Mouse (Mus musculus): Measurements from ENCODE around the gene Slc2a1.

Gene Slc2a1

GRCm38 (mm10) chr4:119108495-119109408, at the start of gene Slc2a1:
TSS of gene Slc2a1 (plus strand) at chr4:119108711.
- no peak for DNase-seq (ENCODE audit: extremely low read depth, low read depth, low spot score)

GRCm38 (mm10) chr4:119066791-119067190, 41.7 kb upstream of the Slc2a1 start:
- DNase-seq (ENCODE audit: extremely low read depth, low read depth, low spot score): no peak

GRCm38 (mm10) chr4:119067204-119067603, 41.3 kb upstream of the Slc2a1 start:
- peak; percentile 86 for DNase-seq (ENCODE audit: extremely low read depth, low read depth, low spot score)

- DNase-seq (ENCODE audit: extremely low read depth, low read depth, low spot score): no peak
Measured at GRCm38 (mm10) chr4:119068918-119069317, 39.6 kb upstream of the Slc2a1 start.

GRCm38 (mm10) chr4:119070181-119070580, 38.3 kb upstream of the Slc2a1 start:
- DNase-seq (ENCODE audit: extremely low read depth, low read depth, low spot score): no peak

- DNase-seq (ENCODE audit: extremely low read depth, low read depth, low spot score): no peak
Measured at GRCm38 (mm10) chr4:119070959-119071647, 37.4 kb upstream of the Slc2a1 start.

GRCm38 (mm10) chr4:119071648-119072362, 36.7 kb upstream of the Slc2a1 start:
- DNase-seq (ENCODE audit: extremely low read depth, low read depth, low spot score): no peak

GRCm38 (mm10) chr4:119072363-119072940, 36.1 kb upstream of the Slc2a1 start:
- DNase-seq (ENCODE audit: extremely low read depth, low read depth, low spot score): no peak

- no peak for DNase-seq (ENCODE audit: extremely low read depth, low read depth, low spot score)
Measured at GRCm38 (mm10) chr4:119072941-119073451, 35.5 kb upstream of the Slc2a1 start.

GRCm38 (mm10) chr4:119073626-119074025, 34.9 kb upstream of the Slc2a1 start:
- DNase-seq (ENCODE audit: extremely low read depth, low read depth, low spot score): no peak

GRCm38 (mm10) chr4:119074596-119074995, 33.9 kb upstream of the Slc2a1 start:
- DNase-seq (ENCODE audit: extremely low read depth, low read depth, low spot score): no peak

GRCm38 (mm10) chr4:119075273-119075672, 33.2 kb upstream of the Slc2a1 start:
- DNase-seq (ENCODE audit: extremely low read depth, low read depth, low spot score): no peak

GRCm38 (mm10) chr4:119076336-119076735, 32.2 kb upstream of the Slc2a1 start:
- no peak for DNase-seq (ENCODE audit: extremely low read depth, low read depth, low spot score)

- no peak for DNase-seq (ENCODE audit: extremely low read depth, low read depth, low spot score)
Measured at GRCm38 (mm10) chr4:119077084-119077682, 31.3 kb upstream of the Slc2a1 start.

- DNase-seq (ENCODE audit: extremely low read depth, low read depth, low spot score): no peak
Measured at GRCm38 (mm10) chr4:119079928-119080327, 28.6 kb upstream of the Slc2a1 start.

GRCm38 (mm10) chr4:119082740-119083231, 25.7 kb upstream of the Slc2a1 start:
- no peak for DNase-seq (ENCODE audit: extremely low read depth, low read depth, low spot score)

- no peak for DNase-seq (ENCODE audit: extremely low read depth, low read depth, low spot score)
Measured at GRCm38 (mm10) chr4:119088424-119088823, 20.1 kb upstream of the Slc2a1 start.

- no peak for DNase-seq (ENCODE audit: extremely low read depth, low read depth, low spot score)
Measured at GRCm38 (mm10) chr4:119093890-119094289, 14.6 kb upstream of the Slc2a1 start.

- no peak for DNase-seq (ENCODE audit: extremely low read depth, low read depth, low spot score)
Measured at GRCm38 (mm10) chr4:119094987-119095386, 13.5 kb upstream of the Slc2a1 start.

GRCm38 (mm10) chr4:119096401-119096800, 12.1 kb upstream of the Slc2a1 start:
- DNase-seq (ENCODE audit: extremely low read depth, low read depth, low spot score): no peak

Measured in fat pad, adult 2 months (tissue).